Comparison of ENCODE assay signal across 8 mouse cellular contexts in genomic region chr5:149228700-149229618, GRCm38 (mm10). TPM values are rescaled to one million over a fixed set of nuclear protein-coding genes. Genes with fewer than 3 reads are reported as not detected.
DNase-seq lines count a peak whose midpoint lies in the region; ATAC-seq lines count a peak whose summit lies in the region.

No protein-coding gene starts in this region.

- H3K4me2 ChIP-seq in heart, embryonic 14.5 days (ENCODE audit: low read length), result peak overlapping the region; percentile 63
- peak overlapping the region; percentile 78 for H3K4me2 ChIP-seq in liver, embryonic 13.5 days
- H3K4me2 ChIP-seq in stomach, embryonic 16.5 days (ENCODE audit: low read depth, low read length), result peak overlapping the region; percentile 51

- H3K9ac ChIP-seq in heart, embryonic 14.5 days (ENCODE audit: low read length), result peak overlapping the region; percentile 77
- peak overlapping the region; percentile 70 for H3K9ac ChIP-seq in liver, embryonic 13.5 days
- peak overlapping the region; percentile 68 for H3K9ac ChIP-seq in stomach, embryonic 16.5 days (ENCODE audit: low read length)

- H3K4me3 ChIP-seq in heart, embryonic 14.5 days (ENCODE audit: control insufficient read depth in 1 of 2, insufficient read depth in 1 of 2, low read depth in 1 of 2, low read length in 2 of 2), result peak overlapping the region; percentile 51 to 57
- H3K4me3 ChIP-seq in liver, embryonic 13.5 days (replicated peaks), result peak overlapping the region; percentile 60
- peak overlapping the region; percentile 55 for H3K4me3 ChIP-seq in stomach, embryonic 16.5 days (replicated peaks; ENCODE audit: low read length)

- 0 out of 4 replicates have a peak, but pooled peaks cover 0 to 3% of the 10 kb centered on the region in 2 experiments for H3K4me1 ChIP-seq in heart, embryonic 14.5 days (ENCODE audit: control insufficient read depth in 2 of 2, insufficient read depth in 2 of 2, low read length in 2 of 2)
- peaks cover 17% of the 10 kb centered on the region for H3K4me1 ChIP-seq in liver, embryonic 13.5 days (replicated peaks)
- peaks cover 11% of the 10 kb centered on the region for H3K4me1 ChIP-seq in stomach, embryonic 16.5 days (ENCODE audit: control insufficient read depth, insufficient read depth, low read length)

- no peaks in the 10 kb centered on the region for H3K9me3 ChIP-seq in heart, embryonic 14.5 days (ENCODE audit: control insufficient read depth, low read length)
- no peaks in the 10 kb centered on the region for H3K9me3 ChIP-seq in liver, embryonic 13.5 days (replicated peaks)
- H3K9me3 ChIP-seq in stomach, embryonic 16.5 days (replicated peaks; ENCODE audit: control insufficient read depth, low read length), result no peaks in the 10 kb centered on the region

- H3K27ac ChIP-seq in heart, embryonic 14.5 days (replicated peaks in 1 of 2; ENCODE audit: control insufficient read depth in 1 of 2, insufficient read depth in 1 of 2, low read depth in 2 of 2, low read length in 2 of 2), result peak overlapping the region; percentile 97 to 98
- peak overlapping the region; percentile 69 for H3K27ac ChIP-seq in liver, embryonic 13.5 days
- peak overlapping the region; percentile 77 for H3K27ac ChIP-seq in stomach, embryonic 16.5 days (ENCODE audit: low read length)

- no peaks in the 10 kb centered on the region for H3K36me3 ChIP-seq in heart, embryonic 14.5 days (ENCODE audit: control insufficient read depth, insufficient read depth, low read length)
- H3K36me3 ChIP-seq in liver, embryonic 13.5 days, result no peaks in the 10 kb centered on the region
- no peaks in the 10 kb centered on the region for H3K36me3 ChIP-seq in stomach, embryonic 16.5 days (ENCODE audit: control insufficient read depth, insufficient read depth, low read length)

- peak; percentile 85 for DNase-seq in c-Kit-negative CD71-positive TER-119-positive erythroid progenitor cells, embryonic 14.5 days (ENCODE audit: low read depth, low spot score)
- DNase-seq in fibroblast of lung, adult 2 months (ENCODE audit: low read depth), result peak; percentile 89
- peak; percentile 99 for DNase-seq in kidney, postnatal 14 days
- DNase-seq in liver, embryonic 13.5 days, result peak; percentile 98
- peak; percentile 99 for DNase-seq in neural tube, embryonic 10.5 days (ENCODE audit: extremely low spot score, low spot score)

- 3% methylated on average over 55 of the region's 55 CpGs for WGBS in heart, embryonic 14.5 days
- whole genome bisulfite sequencing in liver, embryonic 13.5 days (ENCODE audit: insufficient replicate concordance), result 4% methylated on average over 55 of the region's 55 CpGs
- WGBS in stomach, embryonic 16.5 days, result 3% methylated on average over 55 of the region's 55 CpGs

- H3K27me3 ChIP-seq in heart, embryonic 14.5 days (ENCODE audit: control insufficient read depth, insufficient read depth, low read length), result no peaks in the 10 kb centered on the region
- no peaks in the 10 kb centered on the region for H3K27me3 ChIP-seq in liver, embryonic 13.5 days
- H3K27me3 ChIP-seq in stomach, embryonic 16.5 days (ENCODE audit: control insufficient read depth, insufficient read depth, low read length), result no peaks in the 10 kb centered on the region

- ATAC-seq in CD4-positive, CD25-positive, alpha-beta regulatory T cell, adult 4 months, result peak; percentile 98
- peak; percentile 100 for ATAC-seq in heart, embryonic 14.5 days (ENCODE audit: insufficient number of reproducible peaks, insufficient read depth, low FRiP score, low read depth)
- peak; percentile 100 for ATAC-seq in liver, embryonic 13.5 days (ENCODE audit: low read depth)
- ATAC-seq in stomach, embryonic 16.5 days (ENCODE audit: insufficient read depth, low FRiP score), result peak; percentile 100

RNA-seq across cellular contexts. Expression of gene Alox5ap, which starts 35.6 kb away (rescaled TPM):
- polyA plus RNA-seq in CD4-positive, CD25-positive, alpha-beta regulatory T cell, adult 4 months (2017; shearing (Covaris generic)), result 1 to 10 TPM; 2.1 to 2.5 TPM
- 7.2 and 9.2 TPM in 2 replicates for polyA plus RNA-seq in heart, embryonic 14.5 days (2014; fragmentation: Nextera tagmentation; extraction: Ambion mirVana)
- 22.5 and 24.7 TPM in 2 replicates for polyA plus RNA-seq in liver, embryonic 13.5 days (2015; fragmentation: Nextera tagmentation; extraction: Ambion mirVana)
- polyA plus RNA-seq in stomach, embryonic 16.5 days (2015; fragmentation: Nextera tagmentation; extraction: Ambion mirVana), result 24.6 and 32.8 TPM in 2 replicates

RNA-seq across cellular contexts. Expression of gene Hmgb1, which starts 44.7 kb away (rescaled TPM):
- 100 to 1,000 TPM; 359 to 760 TPM for polyA plus RNA-seq in CD4-positive, CD25-positive, alpha-beta regulatory T cell, adult 4 months (2017; shearing (Covaris generic))
- polyA plus RNA-seq in heart, embryonic 14.5 days (2014; fragmentation: Nextera tagmentation; extraction: Ambion mirVana), result 751 and 792 TPM in 2 replicates
- 678 and 901 TPM in 2 replicates for polyA plus RNA-seq in liver, embryonic 13.5 days (2015; fragmentation: Nextera tagmentation; extraction: Ambion mirVana)
- 907 and 1,078 TPM in 2 replicates for polyA plus RNA-seq in stomach, embryonic 16.5 days (2015; fragmentation: Nextera tagmentation; extraction: Ambion mirVana)

RNA-seq across cellular contexts. Expression of gene Uspl1, which starts 44.8 kb away (rescaled TPM):
- polyA plus RNA-seq in CD4-positive, CD25-positive, alpha-beta regulatory T cell, adult 4 months (2017; shearing (Covaris generic)), result 10 to 100 TPM; 38.6 to 42.6 TPM
- 30.9 and 35.2 TPM in 2 replicates for polyA plus RNA-seq in heart, embryonic 14.5 days (2014; fragmentation: Nextera tagmentation; extraction: Ambion mirVana)
- 24.2 and 28.6 TPM in 2 replicates for polyA plus RNA-seq in liver, embryonic 13.5 days (2015; fragmentation: Nextera tagmentation; extraction: Ambion mirVana)
- 32.2 and 36.7 TPM in 2 replicates for polyA plus RNA-seq in stomach, embryonic 16.5 days (2015; fragmentation: Nextera tagmentation; extraction: Ambion mirVana)

Comparison
In these comparisons a context has a peak if more than half of its experiments do, and no peak if none do; other contexts are left out.
1. Peak in every context shown above with its lines: DNase-seq, ATAC-seq, H3K4me3 ChIP-seq and H3K27ac ChIP-seq.